ENCODE assay signal across 9 mouse cellular contexts in the genomic region with DNA sequence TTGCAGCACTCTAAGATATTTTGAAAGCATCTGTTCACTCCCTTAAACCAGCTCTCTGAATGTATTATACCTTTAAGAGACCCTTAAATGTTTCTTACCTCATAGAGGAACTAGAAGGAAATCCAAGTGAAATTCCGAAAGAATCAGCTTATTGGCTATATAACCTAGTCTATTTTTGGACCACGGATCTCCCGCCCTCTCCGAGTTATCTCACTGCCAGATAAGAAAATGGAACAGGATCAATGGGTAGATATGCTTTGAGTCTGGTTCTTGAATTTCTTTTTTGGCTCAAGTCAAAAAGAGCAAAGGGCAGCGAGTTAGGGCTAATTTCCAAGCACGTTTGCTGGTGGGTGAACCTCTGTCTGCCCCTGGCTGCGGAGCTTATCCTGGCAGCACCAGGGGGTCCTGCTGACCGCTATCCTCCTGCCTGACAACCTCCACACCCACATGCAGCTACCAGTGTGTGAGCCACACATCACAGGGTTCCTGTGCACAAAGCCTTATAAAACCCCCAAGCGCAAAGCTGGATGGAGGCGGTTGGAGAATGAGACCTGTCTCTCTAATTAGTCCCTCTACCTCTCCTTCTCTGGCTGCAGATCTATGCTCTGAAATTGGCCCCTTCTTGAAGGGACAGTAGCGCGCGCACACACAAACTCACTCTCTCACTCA. TPM values are rescaled to one million over a fixed set of nuclear protein-coding genes. Genes with fewer than 3 reads are reported as not detected.
A peak's percentile ranks its signal among the peaks of the same experiment; 100 is the strongest.
DNase-seq lines count a peak whose midpoint lies in the region; ATAC-seq and TF ChIP-seq lines count a peak whose summit lies in the region.
"Had no signal": no experiment of that assay in that cellular context is flagged by ENCODE, and none has a peak within 500 bp of the region (broad histone marks: within the 10 kb centered on the region; RNA-seq: fewer than 3 reads in every experiment).

No protein-coding gene starts in this region.

- WGBS in heart, embryonic 16.5 days: 5% methylated on average over 13 of the region's 13 CpGs
- WGBS in embryonic facial prominence, embryonic 11.5 days: 15% methylated on average over 13 of the region's 13 CpGs
- 7% methylated on average over 13 of the region's 13 CpGs for WGBS in hindbrain, embryonic 16.5 days
- WGBS in midbrain, embryonic 15.5 days: 3% methylated on average over 13 of the region's 13 CpGs
- 20% methylated on average over 13 of the region's 13 CpGs for WGBS in thymus, adult 2 months

- no peak overlapping the region for H3K27ac ChIP-seq in heart, embryonic 16.5 days (ENCODE audit: low read length)
- no peak overlapping the region for H3K27ac ChIP-seq in embryonic facial prominence, embryonic 11.5 days (replicated peaks; ENCODE audit: low read depth, low read length)
- peak overlapping the region; percentile 89 for H3K27ac ChIP-seq in hindbrain, embryonic 16.5 days (ENCODE audit: low read depth, low read length)
- peak overlapping the region; percentile 88 for H3K27ac ChIP-seq in midbrain, embryonic 15.5 days
- H3K27ac ChIP-seq in thymus, adult 2 months (ENCODE audit: control insufficient read depth, insufficient read depth, low read length): no peak overlapping the region

- H3K4me1 ChIP-seq in heart, embryonic 16.5 days (ENCODE audit: control insufficient read depth, insufficient read depth, low read length): peaks cover 2% of the 10 kb centered on the region; the same call in 1 of the 2 replicates
- H3K4me1 ChIP-seq in embryonic facial prominence, embryonic 11.5 days (ENCODE audit: control insufficient read depth, insufficient read depth, low read length): no peaks in the 10 kb centered on the region
- no peaks in the 10 kb centered on the region for H3K4me1 ChIP-seq in hindbrain, embryonic 16.5 days (ENCODE audit: control insufficient read depth, insufficient read depth, low read depth, low read length)
- H3K4me1 ChIP-seq in midbrain, embryonic 15.5 days: peaks cover 8% of the 10 kb centered on the region
- no peaks in the 10 kb centered on the region for H3K4me1 ChIP-seq in thymus, adult 2 months (replicated peaks; ENCODE audit: control insufficient read depth, insufficient read depth, low read length)

- H3K9me3 ChIP-seq in heart, embryonic 16.5 days (replicated peaks; ENCODE audit: control insufficient read depth, low read length): no peaks in the 10 kb centered on the region
- no peaks in the 10 kb centered on the region for H3K9me3 ChIP-seq in embryonic facial prominence, embryonic 11.5 days (replicated peaks; ENCODE audit: control insufficient read depth, low read length)
- no peaks in the 10 kb centered on the region for H3K9me3 ChIP-seq in hindbrain, embryonic 16.5 days (ENCODE audit: control insufficient read depth, low read length)
- no peaks in the 10 kb centered on the region for H3K9me3 ChIP-seq in midbrain, embryonic 15.5 days

- peak overlapping the region; percentile 53 for H3K4me3 ChIP-seq in heart, embryonic 16.5 days (ENCODE audit: low read length)
- peak overlapping the region; percentile 38 for H3K4me3 ChIP-seq in embryonic facial prominence, embryonic 11.5 days (ENCODE audit: low read depth, low read length)
- H3K4me3 ChIP-seq in hindbrain, embryonic 16.5 days (ENCODE audit: low read length): peak overlapping the region; percentile 72
- peak overlapping the region; percentile 81 for H3K4me3 ChIP-seq in midbrain, embryonic 15.5 days
- no peak overlapping the region for H3K4me3 ChIP-seq in thymus, adult 2 months (ENCODE audit: control insufficient read depth, insufficient read depth, low read length)

- TF ChIP-seq POLR2A in thymus, adult 2 months (IDR thresholded peaks at IDR 0.05; ENCODE audit: control insufficient read depth, extremely low read depth, insufficient read depth, low read length, poor library complexity): no peak

- no peak for TF ChIP-seq CTCF in thymus, adult 2 months (IDR thresholded peaks at IDR 0.05; ENCODE audit: borderline replicate concordance, control insufficient read depth, extremely low read depth, insufficient read depth, low read length, poor library complexity)

- no peaks in the 10 kb centered on the region for H3K36me3 ChIP-seq in heart, embryonic 16.5 days (ENCODE audit: control insufficient read depth, insufficient read depth)
- H3K36me3 ChIP-seq in embryonic facial prominence, embryonic 11.5 days (replicated peaks; ENCODE audit: control insufficient read depth, insufficient read depth, low read depth, low read length): no peaks in the 10 kb centered on the region
- no peaks in the 10 kb centered on the region for H3K36me3 ChIP-seq in hindbrain, embryonic 16.5 days (ENCODE audit: control insufficient read depth, insufficient read depth, low read length)
- H3K36me3 ChIP-seq in midbrain, embryonic 15.5 days (replicated peaks): no peaks in the 10 kb centered on the region
- no peaks in the 10 kb centered on the region for H3K36me3 ChIP-seq in thymus, adult 2 months (ENCODE audit: control insufficient read depth, insufficient read depth, low read length)

- no peak for ATAC-seq in heart, embryonic 16.5 days (replicated peaks; ENCODE audit: extremely low read depth, insufficient read depth, low FRiP score)
- no peak for ATAC-seq in embryonic facial prominence, embryonic 11.5 days (replicated peaks; ENCODE audit: insufficient number of reproducible peaks, low FRiP score, low TSS enrichment, low read depth)
- ATAC-seq in hindbrain, embryonic 16.5 days: peak; percentile 38
- peak; percentile 66 for ATAC-seq in midbrain, embryonic 15.5 days (replicated peaks)

- H3K4me2 ChIP-seq in heart, embryonic 16.5 days (ENCODE audit: low read depth, low read length): peak overlapping the region; percentile 83
- H3K4me2 ChIP-seq in embryonic facial prominence, embryonic 11.5 days (ENCODE audit: low read depth, low read length): peak overlapping the region; percentile 88
- H3K4me2 ChIP-seq in hindbrain, embryonic 16.5 days (ENCODE audit: low read length): peak overlapping the region; percentile 86
- peak overlapping the region; percentile 98 for H3K4me2 ChIP-seq in midbrain, embryonic 15.5 days

- DNase-seq in heart, postnatal 4 days: no peak
- no peak for DNase-seq in embryonic facial prominence, embryonic 11.5 days (ENCODE audit: low spot score)
- DNase-seq in urinary bladder, adult 18-20 months (ENCODE audit: low spot score in 2 of 2): no peak
- no peak for DNase-seq in T-cell, adult 2 months (ENCODE audit: low spot score)
- no peak for DNase-seq in thymus, adult 2 months

- peaks cover 14% of the 10 kb centered on the region for H3K27me3 ChIP-seq in heart, embryonic 16.5 days (ENCODE audit: control insufficient read depth, insufficient read depth, low read length)
- peaks cover 6% of the 10 kb centered on the region for H3K27me3 ChIP-seq in embryonic facial prominence, embryonic 11.5 days (ENCODE audit: control insufficient read depth, insufficient read depth, low read length)
- no peaks in the 10 kb centered on the region for H3K27me3 ChIP-seq in hindbrain, embryonic 16.5 days (replicated peaks; ENCODE audit: control insufficient read depth, insufficient read depth, low read length)
- H3K27me3 ChIP-seq in midbrain, embryonic 15.5 days (replicated peaks): no peaks in the 10 kb centered on the region
- no peaks in the 10 kb centered on the region; the same call in 1 of the 2 replicates for H3K27me3 ChIP-seq in thymus, adult 2 months (ENCODE audit: control insufficient read depth, insufficient read depth, low read length)

- peak overlapping the region; percentile 51; the same call in 1 of the 2 replicates for H3K9ac ChIP-seq in heart, embryonic 16.5 days (ENCODE audit: low read length)
- H3K9ac ChIP-seq in embryonic facial prominence, embryonic 11.5 days (replicated peaks; ENCODE audit: low read length): no peak overlapping the region
- H3K9ac ChIP-seq in hindbrain, embryonic 16.5 days (ENCODE audit: low read depth, low read length): peak overlapping the region; percentile 82
- H3K9ac ChIP-seq in midbrain, embryonic 15.5 days: peak overlapping the region; percentile 89

RNA-seq across cellular contexts. Expression of a gene that starts 0.5 kb away (rescaled TPM):
- polyA plus RNA-seq in heart, embryonic 16.5 days (2015; fragmentation: Nextera tagmentation; extraction: Ambion mirVana): 0.17 and 0.20 TPM in 2 replicates
- not detected for total RNA-seq in heart, postnatal 4 days (2021)
- polyA plus RNA-seq in embryonic facial prominence, embryonic 11.5 days (2014; fragmentation: Nextera tagmentation; extraction: Ambion mirVana): 0.13 and 0.80 TPM in 2 replicates
- 82.0 and 97.5 TPM in 2 replicates for polyA plus RNA-seq in hindbrain, embryonic 16.5 days (2015; fragmentation: Nextera tagmentation; extraction: Ambion mirVana)
- polyA plus RNA-seq in midbrain, embryonic 15.5 days (2015; fragmentation: Nextera tagmentation; extraction: Ambion mirVana): 55.6 and 56.2 TPM in 2 replicates
- polyA plus RNA-seq in thymus, adult 2 months (2012; rRNA removed): not detected in 2 replicates
- polyA plus RNA-seq: gonadal fat pad, adult 2 months had no signal

Comparison
In these comparisons a context has a peak if more than half of its experiments do, and no peak if none do; other contexts are left out.
1. ATAC-seq: peak in hindbrain, embryonic 16.5 days (single experiment) and midbrain, embryonic 15.5 days (single experiment); none in heart, embryonic 16.5 days (single experiment) and embryonic facial prominence, embryonic 11.5 days (single experiment).
2. H3K27ac ChIP-seq: peak in hindbrain, embryonic 16.5 days (single experiment) and midbrain, embryonic 15.5 days (single experiment); none in heart, embryonic 16.5 days (single experiment), embryonic facial prominence, embryonic 11.5 days (single experiment) and thymus, adult 2 months (single experiment).
3. RNA of a gene that starts 0.5 kb away (polyA plus RNA-seq): 82.0 to 97.5 TPM in hindbrain, embryonic 16.5 days and 55.6 to 56.2 TPM in midbrain, embryonic 15.5 days; 0.13 to 0.80 TPM in embryonic facial prominence, embryonic 11.5 days, 0.17 to 0.20 TPM in heart, embryonic 16.5 days and not detected in thymus, adult 2 months; every median in the first group is over 10 times any median in the second.
4. Peak in every context shown above with its lines, with median percentiles within 50 percentile points of each other: H3K4me2 ChIP-seq.